Mouse (Mus musculus) CH12.LX (cell line): ENCODE measurements at regions not wholly inside any gene's neighbourhood (a gene's known extent, or its start where the extent isn't known, plus 50 kb on each side); places are given as distances from the start of the nearest gene placed in this dataset.
A peak's percentile ranks its signal among the peaks of the same experiment; 100 is the strongest.

Experiments used
- CHD2 ChIP-seq: IDR thresholded peaks from 2 replicates; pipeline ENCODE4 v1.6.1; 2011; ENCODE audit warnings: low read length, improper control_type of control experiment
- CTCF ChIP-seq, 2 experiments: IDR thresholded peaks in 1 of 2; conservative IDR thresholded peaks in 1 of 2; 2 replicates each; pipeline ENCODE4 v1.5.1; 2011 to 2012; ENCODE audit warnings: low read depth in 2 of 2, low read length in 2 of 2, improper control_type of control experiment in 1 of 2, inconsistent platforms in 1 of 2, mild to moderate bottlenecking in 1 of 2, moderate library complexity in 1 of 2
- JUN ChIP-seq: IDR thresholded peaks from 2 replicates; pipeline ENCODE4 v1.6.1; 2011; ENCODE audit warnings: low read depth, mild to moderate bottlenecking, low read length, improper control_type of control experiment, moderate library complexity; ENCODE audit not compliant: insufficient read depth
- JUND ChIP-seq: conservative IDR thresholded peaks from 2 replicates; pipeline ENCODE4 v1.6.1; 2011; ENCODE audit warnings: low read depth, low read length, improper control_type of control experiment
- POLR2A ChIP-seq: IDR thresholded peaks from 2 replicates; pipeline ENCODE4 v1.6.1; 2011; ENCODE audit warnings: low read depth, mild to moderate bottlenecking, improper control_type of control experiment, low read length
- POLR2AphosphoS2 ChIP-seq: IDR thresholded peaks from 2 replicates; pipeline ENCODE4 v1.6.1; 2011; ENCODE audit warnings: low read depth, low read length, improper control_type of control experiment
- SMC3 ChIP-seq: IDR thresholded peaks from 2 replicates; pipeline ENCODE4 v1.6.1; 2011; ENCODE audit warnings: low read depth, low read length, improper control_type of control experiment
- ZNF384 ChIP-seq: IDR thresholded peaks from 2 replicates; pipeline ENCODE4 v1.6.1; 2012; ENCODE audit warnings: low read depth, low read length, improper control_type of control experiment, inconsistent platforms

DNA sequence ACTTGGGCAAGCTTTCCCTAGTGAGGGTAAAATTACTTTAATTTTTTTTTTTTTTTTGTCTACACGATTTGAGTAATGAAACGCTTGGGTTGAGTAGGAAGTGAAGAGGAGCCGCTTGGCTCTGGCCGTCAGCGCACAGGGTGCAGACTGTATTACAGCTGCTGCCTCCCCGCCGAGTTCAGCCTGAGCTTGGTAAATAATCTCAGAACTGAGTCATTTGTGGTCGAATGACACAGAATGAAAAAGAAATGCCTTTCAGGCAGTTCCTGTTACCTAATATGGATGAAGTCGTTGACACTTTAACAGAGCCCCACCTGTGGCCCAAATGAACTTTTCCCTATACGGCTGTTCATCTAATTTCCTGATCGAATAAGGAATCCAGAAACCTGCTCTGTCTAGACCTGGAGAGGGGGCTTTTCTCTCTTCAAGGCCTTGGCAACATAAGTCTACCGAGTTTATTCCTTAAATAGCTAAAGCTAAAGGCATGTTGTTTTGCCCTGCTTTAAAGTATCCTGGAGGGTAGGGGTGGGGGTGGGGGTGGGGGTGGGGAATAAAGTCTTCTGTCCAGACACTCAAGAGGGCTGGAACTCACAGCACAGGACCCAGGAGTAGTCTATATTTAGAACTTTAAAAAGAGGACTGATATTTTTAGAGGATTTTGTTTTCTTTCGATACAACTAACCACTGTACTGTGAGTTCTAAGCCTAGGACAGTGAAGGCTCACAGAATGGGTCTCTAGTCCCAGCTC, 54.8 kb upstream of the Errfi1 start:
- peak; percentile 60 for TF ChIP-seq CHD2
- no peak for TF ChIP-seq POLR2AphosphoS2
- TF ChIP-seq SMC3, result no peak
- TF ChIP-seq CTCF (conservative IDR thresholded peaks at IDR 0.05 in 1 of 2, IDR thresholded peaks at IDR 0.05 in 1 of 2; ENCODE audit: low read depth in 2 of 2, low read length in 2 of 2), result no peak
- peak; percentile 95 for TF ChIP-seq JUN
- peak; percentile 90 for TF ChIP-seq ZNF384
- peak; percentile 37; the same call in 1 of the 2 replicates for TF ChIP-seq POLR2A
- TF ChIP-seq JUND, result peak; percentile 96
